Mouse (Mus musculus) lung, adult 2 months (tissue): ENCODE measurements around the gene Adamtsl1.

Source experiments
- CTCF ChIP-seq: fragments of 200-500 bp; IDR thresholded peaks from 2 replicates; pipeline ENCODE4 v1.5.1; 2011; ENCODE audit warnings: mild to moderate bottlenecking, low read length, control low read depth; ENCODE audit not compliant: insufficient read depth
- POLR2A ChIP-seq: fragments of 200-500 bp; IDR thresholded peaks from 2 replicates; pipeline ENCODE4 v1.6.1; 2011; ENCODE audit warnings: low read depth, mild to moderate bottlenecking, control low read depth, low read length, borderline replicate concordance; ENCODE audit errors: extremely low read depth

DNA sequence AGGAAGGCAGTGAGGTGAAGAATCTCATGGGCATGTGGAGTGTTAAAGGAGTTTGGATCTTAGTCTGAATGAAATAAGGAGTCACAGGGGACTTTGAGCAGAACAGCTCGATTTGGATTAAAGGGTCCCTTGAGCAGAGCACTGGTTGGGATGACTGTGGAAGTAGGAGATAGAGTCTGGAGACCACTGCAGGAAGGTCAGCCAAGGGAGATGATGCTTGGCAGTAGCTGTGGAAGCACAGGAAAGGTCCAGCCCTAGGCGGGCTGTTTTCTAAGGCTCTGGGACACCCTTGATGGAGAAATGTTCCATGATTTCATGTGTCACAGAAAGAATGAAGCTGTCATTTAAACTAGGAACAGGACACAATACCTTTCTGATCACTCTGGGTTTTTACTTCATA lies 689.3 kb downstream of the Adamtsl1 start:
- TF ChIP-seq POLR2A, result no peak
- TF ChIP-seq CTCF, result no peak
